Mouse (Mus musculus): ENCODE results near the gene Stim1. TPM values are rescaled to one million over a fixed set of nuclear protein-coding genes. Genes with fewer than 3 reads are reported as not detected.

Stim1 gene
- total and polyA plus RNA-seq, 3 experiments, result 10.2 to 26.6 (median 23.9) TPM

GRCm38 (mm10) chr7:102373382-102374072 is 105.9 kb downstream of the Stim1 start:
- Histone ChIP-seq H3K4me3 (replicated peaks in 1 of 3; ENCODE audit: low read depth in 2 of 3, low read length in 2 of 3, poor library complexity in 1 of 3) (no peak overlapping the region), H3K79me2 (replicated peaks; ENCODE audit: control insufficient read depth, extremely low read depth, insufficient read depth, poor library complexity, severe bottlenecking) (no peaks in the 10 kb centered on the region), H3K4me1 (ENCODE audit: control insufficient read depth in 1 of 2, insufficient read depth in 2 of 2) (no peaks in the 10 kb centered on the region), H3K27me3 (replicated peaks) (no peaks in the 10 kb centered on the region), H3K4me2 (ENCODE audit: insufficient read depth, low read depth, poor library complexity, severe bottlenecking) (no peak overlapping the region), H3K36me3 (replicated peaks in 1 of 2; ENCODE audit: control insufficient read depth in 1 of 2, insufficient read depth in 1 of 2, low read length in 1 of 2) (no peaks in the 10 kb centered on the region), H3K27ac (ENCODE audit: insufficient read depth, low read depth) (no peak overlapping the region), H3K9ac (ENCODE audit: insufficient read depth, low read depth) (no peak overlapping the region), H3K9me3 (replicated peaks; ENCODE audit: low read length) (peaks cover 2% of the 10 kb centered on the region)
- no peak for DNase-seq (ENCODE audit: extremely low read depth)
- dilution Hi-C loops (cut with MboI; ENCODE audit: extremely low pct_ligation_motif_present, extremely low pct_unique_long_range_greater_than_20kb, low sequenced_read_pairs), result no loop called here
- in situ Hi-C loops (cut with MboI; ENCODE audit: low pct_ligation_motif_present, low pct_unique_long_range_greater_than_20kb, low sequenced_read_pairs), result no loop called here
- TF ChIP-seq BHLHE40 (IDR thresholded peaks at IDR 0.05; ENCODE audit: low read depth, low read length), result no peak
- TF ChIP-seq IRF4 (IDR thresholded peaks at IDR 0.05; ENCODE audit: low read depth, low read length), result no peak
- no peak for TF ChIP-seq JUND (conservative IDR thresholded peaks at IDR 0.05; ENCODE audit: low read depth, low read length)
- no peak for TF ChIP-seq MAFK (IDR thresholded peaks at IDR 0.05; ENCODE audit: insufficient replicate concordance, low read length)
- TF ChIP-seq ETS1 (conservative IDR thresholded peaks at IDR 0.05; ENCODE audit: low read depth, low read length), result no peak
- TF ChIP-seq UBTF (IDR thresholded peaks at IDR 0.05; ENCODE audit: low read depth, low read length), result no peak
- TF ChIP-seq RAD21 (IDR thresholded peaks at IDR 0.05; ENCODE audit: low read depth, low read length), result no peak
- TF ChIP-seq POLR2AphosphoS2 (IDR thresholded peaks at IDR 0.05; ENCODE audit: low read depth, low read length), result no peak
- no peak for TF ChIP-seq MXI1 (IDR thresholded peaks at IDR 0.05; ENCODE audit: low read depth, low read length)
- TF ChIP-seq CTCF (conservative IDR thresholded peaks at IDR 0.05 in 1 of 2, IDR thresholded peaks at IDR 0.05 in 1 of 2; ENCODE audit: low read depth in 2 of 2, low read length in 2 of 2), result no peak

GRCm38 (mm10) chr7:102383221-102383620 is 115.6 kb downstream of the Stim1 start:
- no peaks in the 10 kb centered on the region for H3K9me3 ChIP-seq (replicated peaks; ENCODE audit: low read length)
- no peak overlapping the region for H3K4me2 ChIP-seq (ENCODE audit: insufficient read depth, low read depth, poor library complexity, severe bottlenecking)
- no peaks in the 10 kb centered on the region for H3K79me2 ChIP-seq (replicated peaks; ENCODE audit: control insufficient read depth, extremely low read depth, insufficient read depth, poor library complexity, severe bottlenecking)
- no peak for DNase-seq (ENCODE audit: extremely low read depth)
- no peak overlapping the region for H3K4me3 ChIP-seq (replicated peaks in 1 of 3; ENCODE audit: low read depth in 2 of 3, low read length in 2 of 3, poor library complexity in 1 of 3)
- H3K36me3 ChIP-seq (replicated peaks in 1 of 2; ENCODE audit: control insufficient read depth in 1 of 2, insufficient read depth in 1 of 2, low read length in 1 of 2), result no peaks in the 10 kb centered on the region
- H3K9ac ChIP-seq (ENCODE audit: insufficient read depth, low read depth), result no peak overlapping the region
- no peaks in the 10 kb centered on the region for H3K27me3 ChIP-seq (replicated peaks)
- dilution Hi-C loops (cut with MboI; ENCODE audit: extremely low pct_ligation_motif_present, extremely low pct_unique_long_range_greater_than_20kb, low sequenced_read_pairs) (no loop called here), in situ Hi-C loops (cut with MboI; ENCODE audit: low pct_ligation_motif_present, low pct_unique_long_range_greater_than_20kb, low sequenced_read_pairs) (no loop called here)
- TF ChIP-seq RAD21 (IDR thresholded peaks at IDR 0.05; ENCODE audit: low read depth, low read length), result no peak
- no peak for TF ChIP-seq POLR2AphosphoS2 (IDR thresholded peaks at IDR 0.05; ENCODE audit: low read depth, low read length)
- TF ChIP-seq JUND (conservative IDR thresholded peaks at IDR 0.05; ENCODE audit: low read depth, low read length), result no peak
- no peak for TF ChIP-seq SMC3 (IDR thresholded peaks at IDR 0.05; ENCODE audit: low read depth, low read length)
- no peaks in the 10 kb centered on the region for H3K4me1 ChIP-seq (ENCODE audit: control insufficient read depth in 1 of 2, insufficient read depth in 2 of 2)
- no peak overlapping the region for H3K27ac ChIP-seq (ENCODE audit: insufficient read depth, low read depth)

GRCm38 (mm10) chr7:102385973-102386372 is 118.4 kb downstream of the Stim1 start:
- Histone ChIP-seq H3K27ac (ENCODE audit: insufficient read depth, low read depth) (no peak overlapping the region), H3K9me3 (replicated peaks; ENCODE audit: low read length) (no peaks in the 10 kb centered on the region), H3K4me1 (ENCODE audit: control insufficient read depth in 1 of 2, insufficient read depth in 2 of 2) (peaks cover 0 to 9% of the 10 kb centered on the region in 2 experiments; a peak in 2 of 4 replicates), H3K36me3 (replicated peaks in 1 of 2; ENCODE audit: control insufficient read depth in 1 of 2, insufficient read depth in 1 of 2, low read length in 1 of 2) (no peaks in the 10 kb centered on the region), H3K9ac (ENCODE audit: insufficient read depth, low read depth) (no peak overlapping the region), H3K79me2 (replicated peaks; ENCODE audit: control insufficient read depth, extremely low read depth, insufficient read depth, poor library complexity, severe bottlenecking) (no peaks in the 10 kb centered on the region), H3K4me2 (ENCODE audit: insufficient read depth, low read depth, poor library complexity, severe bottlenecking) (no peak overlapping the region), H3K27me3 (replicated peaks) (no peaks in the 10 kb centered on the region), H3K4me3 (replicated peaks in 1 of 3; ENCODE audit: low read depth in 2 of 3, low read length in 2 of 3, poor library complexity in 1 of 3) (no peak overlapping the region)
- TF ChIP-seq MYC (IDR thresholded peaks at IDR 0.05; ENCODE audit: low read depth, low read length) (no peak), PAX5 (IDR thresholded peaks at IDR 0.05; ENCODE audit: low read length) (no peak), JUN (IDR thresholded peaks at IDR 0.05; ENCODE audit: insufficient read depth, low read depth, low read length) (no peak), KAT2A (IDR thresholded peaks at IDR 0.05; ENCODE audit: insufficient replicate concordance, low read length) (no peak), MAFK (IDR thresholded peaks at IDR 0.05; ENCODE audit: insufficient replicate concordance, low read length) (no peak), MEF2A (IDR thresholded peaks at IDR 0.05; ENCODE audit: borderline replicate concordance, low read depth, low read length) (no peak), GABPA (IDR thresholded peaks at IDR 0.05; ENCODE audit: insufficient replicate concordance, low read depth, low read length) (no peak)
- in situ Hi-C loops (cut with MboI; ENCODE audit: low pct_ligation_motif_present, low pct_unique_long_range_greater_than_20kb, low sequenced_read_pairs), result no loop called here
- DNase-seq (ENCODE audit: extremely low read depth), result no peak
- dilution Hi-C loops (cut with MboI; ENCODE audit: extremely low pct_ligation_motif_present, extremely low pct_unique_long_range_greater_than_20kb, low sequenced_read_pairs), result no loop called here

Data from CH12.LX (cell line).